Mouse (Mus musculus): Measurements from ENCODE around the gene Pkib. TPM values are rescaled to one million over a fixed set of nuclear protein-coding genes. Genes with fewer than 3 reads are reported as not detected.

Gene Pkib
- polyA plus RNA-seq, 1 experiment, result 384 TPM

DNA sequence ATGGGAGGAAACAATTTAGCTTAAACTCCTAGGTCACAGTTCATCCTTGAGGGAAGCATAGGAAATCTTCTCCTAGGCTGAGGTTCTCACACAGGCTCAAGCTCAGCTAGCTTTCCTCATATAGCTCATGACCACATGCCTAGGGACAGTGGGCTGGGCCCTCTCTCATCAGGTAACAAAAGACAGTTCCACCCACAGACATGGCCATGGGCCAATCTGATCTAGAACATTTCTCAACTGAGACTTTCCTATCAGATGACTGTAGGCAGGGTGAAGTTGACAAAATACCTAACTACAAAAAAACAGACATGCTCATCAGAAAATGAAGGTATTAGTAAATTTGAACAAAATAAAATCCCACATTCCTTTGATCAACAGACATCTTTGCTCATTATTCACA is 115.3 kb downstream of the Pkib start:
- Histone ChIP-seq H3K4me1 (ENCODE audit: control insufficient read depth, insufficient read depth, low read length) (peaks cover 2% of the 10 kb centered on the region; the same call in 1 of the 2 replicates), H3K27me3 (ENCODE audit: control insufficient read depth, insufficient read depth, low read length) (no peaks in the 10 kb centered on the region), H3K27ac (ENCODE audit: control insufficient read depth, insufficient read depth, low read depth, low read length) (no peak overlapping the region), H3K36me3 (ENCODE audit: control insufficient read depth, insufficient read depth, low read length) (no peaks in the 10 kb centered on the region), H3K4me3 (ENCODE audit: control insufficient read depth, low read depth, low read length) (no peak overlapping the region)
- no peak for TF ChIP-seq CTCF (IDR thresholded peaks at IDR 0.05; ENCODE audit: control insufficient read depth, insufficient read depth, insufficient replicate concordance, low read depth, low read length)
- TF ChIP-seq POLR2A (IDR thresholded peaks at IDR 0.05; ENCODE audit: control insufficient read depth, low read depth, low read length), result no peak

- H3K27ac ChIP-seq (ENCODE audit: control insufficient read depth, insufficient read depth, low read depth, low read length), result no peak overlapping the region
- TF ChIP-seq POLR2A (IDR thresholded peaks at IDR 0.05; ENCODE audit: control insufficient read depth, low read depth, low read length), result no peak
- no peak for TF ChIP-seq CTCF (IDR thresholded peaks at IDR 0.05; ENCODE audit: control insufficient read depth, insufficient read depth, insufficient replicate concordance, low read depth, low read length)
- H3K4me3 ChIP-seq (ENCODE audit: control insufficient read depth, low read depth, low read length), result no peak overlapping the region
- H3K4me1 ChIP-seq (ENCODE audit: control insufficient read depth, insufficient read depth, low read length), result no peaks in the 10 kb centered on the region
- no peaks in the 10 kb centered on the region for H3K36me3 ChIP-seq (ENCODE audit: control insufficient read depth, insufficient read depth, low read length)
- H3K27me3 ChIP-seq (ENCODE audit: control insufficient read depth, insufficient read depth, low read length), result no peaks in the 10 kb centered on the region
These were observed 121.6 kb downstream of the Pkib start for GRCm38 (mm10) chr10:57753343-57753742.

DNA sequence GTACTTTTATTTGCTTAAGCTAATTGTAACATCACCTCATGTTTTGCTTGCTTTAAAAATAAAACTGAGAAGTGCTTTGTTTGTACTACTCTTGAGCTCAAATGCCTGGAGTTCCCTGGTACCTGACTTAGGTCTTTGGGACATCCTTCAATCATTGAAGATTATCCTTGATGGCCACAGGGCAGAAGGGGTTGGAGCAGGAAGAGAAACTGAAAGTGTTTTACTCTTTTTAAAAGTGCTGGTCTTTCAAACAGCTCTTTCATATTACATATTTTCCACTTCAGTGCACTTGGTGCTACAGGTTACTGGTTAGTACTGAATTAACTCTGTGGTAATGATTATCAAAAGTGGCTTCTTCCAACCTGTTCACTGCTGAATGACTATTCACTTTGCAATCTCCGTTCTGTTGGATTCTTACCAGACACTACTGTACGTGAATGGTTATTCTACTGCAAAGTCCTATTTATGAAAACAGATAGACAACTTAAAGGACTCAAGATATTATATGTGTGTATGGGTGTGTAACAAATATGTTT is 123.5 kb downstream of the Pkib start:
- TF ChIP-seq CTCF (IDR thresholded peaks at IDR 0.05; ENCODE audit: control insufficient read depth, insufficient read depth, insufficient replicate concordance, low read depth, low read length) (no peak), POLR2A (IDR thresholded peaks at IDR 0.05; ENCODE audit: control insufficient read depth, low read depth, low read length) (no peak)
- no peak overlapping the region for H3K4me3 ChIP-seq (ENCODE audit: control insufficient read depth, low read depth, low read length)
- no peak overlapping the region for H3K27ac ChIP-seq (ENCODE audit: control insufficient read depth, insufficient read depth, low read depth, low read length)
- no peaks in the 10 kb centered on the region for H3K36me3 ChIP-seq (ENCODE audit: control insufficient read depth, insufficient read depth, low read length)
- H3K27me3 ChIP-seq (ENCODE audit: control insufficient read depth, insufficient read depth, low read length), result no peaks in the 10 kb centered on the region
- no peaks in the 10 kb centered on the region for H3K4me1 ChIP-seq (ENCODE audit: control insufficient read depth, insufficient read depth, low read length)

DNA sequence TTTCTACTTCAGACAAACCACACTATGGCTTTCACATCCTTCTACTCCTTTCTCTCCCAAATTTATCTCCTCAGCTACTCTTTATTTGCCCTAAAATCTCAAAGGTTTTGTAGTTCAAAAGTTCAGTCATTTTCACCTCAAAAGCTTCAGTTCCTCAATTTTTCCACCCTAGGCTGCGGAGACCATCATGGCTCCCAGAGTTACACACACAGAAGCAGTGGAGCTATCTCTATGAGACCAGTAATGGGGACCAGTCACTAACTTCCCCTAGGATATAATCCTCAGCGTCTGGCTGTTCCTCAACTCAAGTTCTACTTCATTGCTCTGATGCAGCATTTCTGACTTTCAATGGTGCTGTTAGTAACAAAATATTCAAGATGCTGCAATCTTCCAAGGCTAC is 127.2 kb downstream of the Pkib start:
- H3K4me3 ChIP-seq (ENCODE audit: control insufficient read depth, low read depth, low read length), result no peak overlapping the region
- no peak overlapping the region for H3K27ac ChIP-seq (ENCODE audit: control insufficient read depth, insufficient read depth, low read depth, low read length)
- no peaks in the 10 kb centered on the region for H3K36me3 ChIP-seq (ENCODE audit: control insufficient read depth, insufficient read depth, low read length)
- TF ChIP-seq POLR2A (IDR thresholded peaks at IDR 0.05; ENCODE audit: control insufficient read depth, low read depth, low read length) (no peak), CTCF (IDR thresholded peaks at IDR 0.05; ENCODE audit: control insufficient read depth, insufficient read depth, insufficient replicate concordance, low read depth, low read length) (no peak)
- no peaks in the 10 kb centered on the region for H3K27me3 ChIP-seq (ENCODE audit: control insufficient read depth, insufficient read depth, low read length)
- no peaks in the 10 kb centered on the region for H3K4me1 ChIP-seq (ENCODE audit: control insufficient read depth, insufficient read depth, low read length)

DNA sequence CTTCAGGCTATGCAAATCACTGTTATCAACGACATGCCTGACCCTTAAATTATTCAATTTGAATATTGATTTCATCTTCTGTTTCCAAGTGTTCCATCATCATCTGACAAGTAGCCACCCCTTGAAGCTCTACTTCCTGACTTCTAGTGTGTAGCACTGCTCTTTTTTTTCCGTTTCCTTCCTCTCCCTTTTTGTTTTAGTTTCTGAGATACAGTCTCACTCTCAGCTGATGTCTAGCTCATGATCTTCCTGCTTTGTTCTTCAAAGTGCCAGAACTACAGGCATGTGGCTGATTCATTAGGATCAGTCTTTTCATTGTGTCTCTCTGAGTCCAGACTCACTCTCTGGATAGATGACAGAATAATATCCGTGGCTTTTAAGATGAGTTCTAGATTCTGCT is 128.9 kb downstream of the Pkib start:
- Histone ChIP-seq H3K4me1 (ENCODE audit: control insufficient read depth, insufficient read depth, low read length) (no peaks in the 10 kb centered on the region), H3K36me3 (ENCODE audit: control insufficient read depth, insufficient read depth, low read length) (no peaks in the 10 kb centered on the region), H3K27ac (ENCODE audit: control insufficient read depth, insufficient read depth, low read depth, low read length) (no peak overlapping the region), H3K27me3 (ENCODE audit: control insufficient read depth, insufficient read depth, low read length) (no peaks in the 10 kb centered on the region), H3K4me3 (ENCODE audit: control insufficient read depth, low read depth, low read length) (no peak overlapping the region)
- TF ChIP-seq CTCF (IDR thresholded peaks at IDR 0.05; ENCODE audit: control insufficient read depth, insufficient read depth, insufficient replicate concordance, low read depth, low read length) (no peak), POLR2A (IDR thresholded peaks at IDR 0.05; ENCODE audit: control insufficient read depth, low read depth, low read length) (no peak)

DNA sequence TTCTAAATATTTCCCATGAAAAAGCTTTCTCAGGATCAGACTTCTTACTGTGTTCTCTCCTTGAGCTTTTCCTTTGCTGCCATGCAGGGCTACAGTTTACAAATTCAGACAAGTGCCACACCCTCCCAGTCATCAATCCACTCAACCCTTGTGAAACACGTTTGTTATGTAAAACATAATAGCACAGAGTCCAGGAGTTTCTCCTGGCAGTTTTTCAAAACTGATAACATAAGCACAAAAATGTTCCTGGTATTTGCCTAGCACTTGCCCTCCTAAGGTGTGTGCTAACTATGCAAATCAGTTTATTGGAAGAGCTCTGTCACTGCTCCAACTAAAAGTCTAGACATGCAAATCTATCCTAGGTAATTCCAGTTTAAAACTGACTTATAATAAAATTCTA is 131.3 kb downstream of the Pkib start:
- Histone ChIP-seq H3K27ac (ENCODE audit: control insufficient read depth, insufficient read depth, low read depth, low read length) (no peak overlapping the region), H3K27me3 (ENCODE audit: control insufficient read depth, insufficient read depth, low read length) (no peaks in the 10 kb centered on the region), H3K4me1 (ENCODE audit: control insufficient read depth, insufficient read depth, low read length) (no peaks in the 10 kb centered on the region), H3K4me3 (ENCODE audit: control insufficient read depth, low read depth, low read length) (no peak overlapping the region), H3K36me3 (ENCODE audit: control insufficient read depth, insufficient read depth, low read length) (no peaks in the 10 kb centered on the region)
- TF ChIP-seq POLR2A (IDR thresholded peaks at IDR 0.05; ENCODE audit: control insufficient read depth, low read depth, low read length) (no peak), CTCF (IDR thresholded peaks at IDR 0.05; ENCODE audit: control insufficient read depth, insufficient read depth, insufficient replicate concordance, low read depth, low read length) (no peak)

DNA sequence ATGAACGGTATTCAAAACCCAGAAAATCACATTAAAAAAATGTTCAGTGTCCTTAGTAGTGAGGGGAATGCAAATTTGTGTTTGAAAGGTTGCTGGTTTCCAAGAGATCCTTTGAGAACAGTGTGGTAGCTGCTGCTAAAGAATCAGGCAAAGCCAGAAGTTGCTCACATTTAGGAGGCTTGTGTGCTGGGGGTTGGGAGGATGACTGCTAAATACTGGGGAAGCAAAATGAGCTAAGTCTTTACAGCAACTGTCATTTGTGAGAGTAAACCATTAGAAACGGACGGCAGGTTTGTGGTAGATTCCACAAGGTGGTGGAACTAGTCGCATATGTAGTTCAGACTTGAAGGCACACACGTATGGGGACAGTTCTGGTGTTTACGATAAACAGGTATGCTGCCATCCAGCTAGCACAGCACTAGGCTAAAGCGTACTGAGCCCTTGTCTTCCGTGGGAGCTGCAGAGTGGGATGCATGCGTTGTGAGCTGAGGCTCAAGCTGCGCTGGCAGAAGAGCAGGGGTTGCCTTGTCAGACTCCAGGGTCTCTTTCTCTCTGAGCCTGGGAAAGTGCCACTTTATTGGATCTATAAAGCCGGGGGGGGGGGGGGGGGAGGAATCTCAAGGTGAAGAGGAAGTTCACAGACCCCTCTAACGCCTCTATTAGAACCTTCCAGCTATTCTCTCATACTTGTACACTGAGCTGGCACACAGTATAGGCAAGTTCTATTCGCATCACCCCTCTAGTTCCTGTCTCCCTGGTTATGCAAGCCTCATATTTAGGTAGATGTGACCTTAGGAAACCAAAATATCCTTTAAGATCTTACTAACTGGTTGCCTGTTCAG is 151.7 kb downstream of the Pkib start:
- no peaks in the 10 kb centered on the region for H3K27me3 ChIP-seq (ENCODE audit: control insufficient read depth, insufficient read depth, low read length)
- no peaks in the 10 kb centered on the region for H3K4me1 ChIP-seq (ENCODE audit: control insufficient read depth, insufficient read depth, low read length)
- no peak overlapping the region for H3K27ac ChIP-seq (ENCODE audit: control insufficient read depth, insufficient read depth, low read depth, low read length)
- TF ChIP-seq CTCF (IDR thresholded peaks at IDR 0.05; ENCODE audit: control insufficient read depth, insufficient read depth, insufficient replicate concordance, low read depth, low read length) (no peak), POLR2A (IDR thresholded peaks at IDR 0.05; ENCODE audit: control insufficient read depth, low read depth, low read length) (no peak)
- no peak overlapping the region for H3K4me3 ChIP-seq (ENCODE audit: control insufficient read depth, low read depth, low read length)
- no peaks in the 10 kb centered on the region for H3K36me3 ChIP-seq (ENCODE audit: control insufficient read depth, insufficient read depth, low read length)

All from testis, adult 2 months (tissue).